ENCODE assay signal across 16 mouse cellular contexts in the genomic region with DNA sequence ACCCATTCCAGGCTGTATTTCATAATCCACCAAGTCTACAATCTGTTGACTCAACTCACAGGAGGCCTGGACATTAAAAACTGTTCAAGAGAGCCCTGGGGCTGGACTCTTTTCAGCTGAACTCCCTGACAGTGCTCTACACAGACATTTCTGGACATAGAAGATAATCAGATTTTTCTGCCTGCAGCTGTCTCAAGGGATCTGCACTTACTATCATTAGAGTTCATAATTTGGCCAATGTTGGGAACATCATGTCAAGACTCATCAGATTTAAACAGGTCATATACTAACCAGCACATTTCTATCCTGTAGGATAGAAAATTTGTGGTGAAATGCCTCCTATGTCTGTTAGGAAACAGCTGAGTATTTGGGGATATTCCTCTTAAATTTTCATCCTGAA.
"Had no signal": no experiment of that assay in that cellular context is flagged by ENCODE, and none has a peak within 500 bp of the region (broad histone marks: within the 10 kb centered on the region; RNA-seq: fewer than 3 reads in every experiment).

No protein-coding gene starts in this region.

- DNase-seq: cerebellum, adult 9-10 months; cerebellum, adult 9-11 months; cerebellum, postnatal 10 days; cerebellum, postnatal 14 days; cerebellum, postnatal 25 days; cerebellum, postnatal 36 days; embryo, embryonic 11 days; forebrain, postnatal 0 days; gastrocnemius, adult 2 months; gastrocnemius, postnatal 10 days; gastrocnemius, postnatal 14 days; gastrocnemius, postnatal 25 days; gastrocnemius, postnatal 36 days; heart, adult 11 months; heart, adult 18-20 months; heart, adult 2 months had no signal
